Mouse (Mus musculus) liver, adult (tissue): Measurements from ENCODE around the gene Sh3gl1.

Experiments used
- GATA4 ChIP-seq: IDR thresholded peaks from 2 replicates; pipeline ENCODE4 v1.6.1; 2014; ENCODE audit warnings: mild to moderate bottlenecking, low read length; ENCODE audit not compliant: insufficient replicate concordance

Sh3gl1 gene

GRCm38 (mm10) chr17:56030238-56030870, 6.1 kb downstream of the Sh3gl1 start:
- TF ChIP-seq GATA4, result no peak

- TF ChIP-seq GATA4, result no peak; the same call in 1 of the 2 replicates
These were observed 8.5 kb downstream of the Sh3gl1 start for GRCm38 (mm10) chr17:56027801-56028441.

- no peak for TF ChIP-seq GATA4
These were observed 9.6 kb downstream of the Sh3gl1 start for GRCm38 (mm10) chr17:56026881-56027280.

GRCm38 (mm10) chr17:56026303-56026702, 10.1 kb downstream of the Sh3gl1 start:
- no peak for TF ChIP-seq GATA4

GRCm38 (mm10) chr17:56024931-56025330, 11.5 kb downstream of the Sh3gl1 start:
- TF ChIP-seq GATA4, result no peak

- TF ChIP-seq GATA4, result no peak
These were observed 12.0 kb downstream of the Sh3gl1 start for GRCm38 (mm10) chr17:56024476-56024875.

- TF ChIP-seq GATA4, result no peak
These were observed 13.0 kb downstream of the Sh3gl1 start for GRCm38 (mm10) chr17:56023386-56023785.

- no peak for TF ChIP-seq GATA4
These were observed 13.5 kb downstream of the Sh3gl1 start for GRCm38 (mm10) chr17:56022989-56023290.

GRCm38 (mm10) chr17:56022131-56022988, 14.1 kb downstream of the Sh3gl1 start:
- TF ChIP-seq GATA4, result no peak

- TF ChIP-seq GATA4, result no peak
These were observed 15.1 kb downstream of the Sh3gl1 start for GRCm38 (mm10) chr17:56021161-56021910.

GRCm38 (mm10) chr17:56020400-56021084, 15.9 kb downstream of the Sh3gl1 start:
- TF ChIP-seq GATA4, result no peak

GRCm38 (mm10) chr17:56018347-56019131, 17.9 kb downstream of the Sh3gl1 start:
- no peak for TF ChIP-seq GATA4

- TF ChIP-seq GATA4, result no peak
These were observed 18.6 kb downstream of the Sh3gl1 start for GRCm38 (mm10) chr17:56017848-56018247.

GRCm38 (mm10) chr17:56016793-56017785, 19.3 kb downstream of the Sh3gl1 start:
- no peak for TF ChIP-seq GATA4
